Mouse (Mus musculus) midbrain, embryonic 10.5 days (tissue): ENCODE measurements around the gene Podn. TPM values are rescaled to one million over a fixed set of nuclear protein-coding genes. Genes with fewer than 3 reads are reported as not detected.
"Not testable (repeated sequence)": the region's sequence is repeated elsewhere in the genome, so short reads cannot be mapped to it uniquely, and the experiment has no call there.

Experiments used
- DNase-seq: peaks from one replicate; pipeline ENCODE4 v3.0.0-alpha.2; 2017; ENCODE audit warnings: low spot score
- H3K27ac ChIP-seq: fragments of 300-500 bp; sonication (generic); replicated peaks from 2 replicates; pipeline ENCODE4 v1.5.1; 2016; ENCODE audit warnings: mild to moderate bottlenecking
- H3K27me3 ChIP-seq: fragments of 300-500 bp; sonication (generic); 2 replicates; pipeline ENCODE4 v1.6.1; 2016; ENCODE audit warnings: low read depth, mild to moderate bottlenecking; ENCODE audit not compliant: poor library complexity, severe bottlenecking
- H3K36me3 ChIP-seq: fragments of 300-500 bp; sonication (generic); 2 replicates; pipeline ENCODE4 v1.6.1; 2016; ENCODE audit warnings: mild to moderate bottlenecking, moderate library complexity
- H3K4me1 ChIP-seq: fragments of 300-500 bp; sonication (generic); 2 replicates; pipeline ENCODE4 v1.6.1; 2016
- H3K4me3 ChIP-seq: fragments of 300-500 bp; sonication (generic); 2 replicates; pipeline ENCODE4 v1.5.1; 2016; ENCODE audit warnings: mild to moderate bottlenecking, moderate library complexity
- H3K9me3 ChIP-seq: fragments of 300-500 bp; sonication (generic); replicated peaks from 2 replicates; pipeline ENCODE4 v1.6.1; 2016; ENCODE audit warnings: mild to moderate bottlenecking
- WGBS: fragments of 180-500 bp; shearing (Covaris S2); methylation state at CpG from one replicate; pipeline ENCODE4 v1.1.7; 2016; 5-methylcytosine and 5-hydroxymethylcytosine counted together
- polyA plus RNA-seq: library from polyadenylated mRNA; unstranded; fragments of >200 nt; fragmentation: Nextera tagmentation; extraction: Ambion mirVana; gene quantifications from 2 replicates; pipeline ENCODE4 v1.2.1, GENCODE M21; 2016

The Podn gene
- 0.10 and 0.12 TPM in 2 replicates for polyA plus RNA-seq

DNA sequence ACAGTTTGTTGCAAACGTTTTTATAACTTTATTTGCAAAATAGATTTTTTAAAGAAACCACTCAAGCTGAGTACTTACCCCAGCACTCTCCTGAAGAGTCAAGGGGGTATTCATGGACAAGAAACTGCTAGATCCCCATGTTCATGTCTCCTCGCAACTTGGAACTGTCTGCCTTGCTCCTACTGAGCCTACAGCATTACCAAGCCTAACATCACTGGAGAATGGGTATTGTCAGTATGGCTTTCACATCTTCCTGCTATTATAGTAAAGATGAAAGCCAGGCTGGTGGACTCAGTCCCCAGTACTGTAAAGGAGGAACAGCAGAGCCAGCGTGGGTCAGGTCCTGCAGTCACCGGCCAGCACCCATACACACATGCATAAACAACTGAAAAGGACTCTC, at the start of gene Podn:
Podn (minus strand) TSS at position 101 of the 400 bp plus-strand sequence.
- H3K27ac ChIP-seq = no peak within 1 kb of the TSS
- H3K4me3 ChIP-seq = no peak within 1 kb of the TSS
- no peaks in the 10 kb centered on the region for H3K4me1 ChIP-seq
- H3K36me3 ChIP-seq = 0 out of 2 replicates have a peak, but pooled peaks cover 4% of the 10 kb centered on the region
- WGBS = 84% methylated on average over 4 of the region's 4 CpGs
- DNase-seq = no peak
- no peaks in the 10 kb centered on the region for H3K9me3 ChIP-seq
- no peaks in the 10 kb centered on the region for H3K27me3 ChIP-seq

DNA sequence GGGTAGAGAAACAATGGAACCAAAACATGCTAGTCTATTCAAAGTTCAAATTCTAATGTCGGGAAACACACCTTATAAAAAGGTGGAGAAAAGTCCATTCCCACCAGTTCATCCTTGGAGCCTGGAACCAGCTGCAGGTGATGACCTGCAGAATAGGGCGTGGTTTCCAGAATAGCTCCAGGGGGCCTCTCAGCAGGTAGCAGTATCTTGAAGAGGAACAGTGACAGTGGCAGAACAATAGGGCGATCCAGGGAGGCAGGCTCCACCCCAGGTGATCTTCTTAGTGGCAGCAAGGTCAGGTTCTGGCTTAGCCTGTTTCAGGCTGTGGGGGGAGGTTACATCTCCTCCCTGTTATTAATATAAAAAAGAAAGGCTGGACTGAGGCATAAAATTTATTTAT, 49.3 kb upstream of the Podn start:
- H3K36me3 ChIP-seq, H3K4me1 ChIP-seq, H3K4me3 ChIP-seq, H3K27ac ChIP-seq, H3K9me3 ChIP-seq, DNase-seq, H3K27me3 ChIP-seq: not testable (repeated sequence)
- 24% methylated on average over 3 of the region's 3 CpGs for WGBS

DNA sequence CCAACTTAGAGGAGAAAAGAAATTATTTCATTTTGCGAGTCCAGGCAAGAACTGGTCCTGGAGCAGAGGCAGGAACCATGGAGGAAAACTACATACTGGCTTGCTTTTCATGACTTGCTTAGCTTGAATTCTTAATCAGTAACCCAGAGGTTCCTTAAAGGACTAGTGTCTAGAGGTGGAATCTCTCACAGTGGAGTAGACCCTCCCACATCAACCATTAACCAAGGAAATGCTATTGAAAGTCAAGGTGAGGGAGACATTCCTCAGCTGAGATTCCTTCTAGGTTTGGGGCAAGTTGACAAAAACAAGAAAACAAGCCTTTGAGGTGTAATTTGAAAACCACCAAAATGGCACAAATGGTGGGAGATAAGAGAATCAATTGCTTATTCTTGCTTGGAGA, 48.6 kb upstream of the Podn start, which contains the start of gene Scp2:
Scp2 (minus strand) TSS at position 119 of the 400 bp plus-strand sequence.
- H3K9me3 ChIP-seq = peaks cover 7% of the 10 kb centered on the region; the same call in 1 of the 2 replicates
- 88% methylated on average over 1 of the region's 1 CpGs for WGBS
- no peaks in the 10 kb centered on the region for H3K36me3 ChIP-seq
- no peak within 1 kb of the TSS for H3K4me3 ChIP-seq
- H3K4me1 ChIP-seq = no peaks in the 10 kb centered on the region
- no peak for DNase-seq
- no peak within 1 kb of the TSS for H3K27ac ChIP-seq
- no peaks in the 10 kb centered on the region for H3K27me3 ChIP-seq

DNA sequence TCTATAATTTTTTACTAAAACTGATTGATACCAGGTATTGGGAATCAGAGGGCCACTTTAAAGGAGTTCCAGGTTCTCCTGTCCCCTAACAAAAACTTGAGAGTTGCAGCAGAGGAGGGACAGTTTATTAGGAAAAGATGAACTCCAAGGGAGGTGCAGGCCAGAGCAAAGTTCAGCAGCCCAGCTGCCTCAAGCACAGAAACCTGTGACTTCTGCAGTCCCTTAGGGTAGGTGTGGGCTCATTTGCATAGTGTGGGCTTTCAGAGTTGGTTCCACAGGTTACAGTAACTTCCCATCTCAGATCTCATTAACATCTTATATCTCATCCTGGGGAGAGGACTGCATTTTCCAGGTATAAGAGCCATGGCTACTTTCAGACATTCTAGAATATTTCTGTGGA, 47.5 kb upstream of the Podn start:
- Histone ChIP-seq H3K27me3 (no peaks in the 10 kb centered on the region), H3K4me1 (no peaks in the 10 kb centered on the region), H3K27ac (no peak overlapping the region), H3K4me3 (no peak overlapping the region), H3K36me3 (no peaks in the 10 kb centered on the region), H3K9me3 (peaks cover 7% of the 10 kb centered on the region; the same call in 1 of the 2 replicates)
- DNase-seq = no peak

DNA sequence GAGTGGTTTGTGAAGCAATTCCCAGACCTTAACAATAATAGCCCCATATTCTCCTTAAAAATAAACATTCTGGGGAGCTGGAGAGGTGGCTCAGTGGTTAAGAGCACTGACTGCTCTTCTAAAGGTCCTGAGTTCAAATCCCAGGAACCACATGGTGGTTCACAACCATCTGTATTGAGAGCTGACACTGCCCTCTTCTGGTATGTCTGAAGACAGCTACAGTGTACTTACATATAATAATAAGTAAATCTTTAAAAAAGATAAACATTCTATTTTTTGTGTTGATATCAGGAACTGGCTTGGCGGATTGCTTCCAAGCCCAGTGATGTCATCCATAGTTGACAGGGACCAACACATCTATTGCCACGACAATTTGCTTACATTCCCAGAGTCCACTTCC, 46.9 kb upstream of the Podn start:
- 91% methylated on average over 2 of the region's 2 CpGs for WGBS
- H3K36me3 ChIP-seq, H3K27me3 ChIP-seq, DNase-seq, H3K27ac ChIP-seq, H3K4me1 ChIP-seq, H3K4me3 ChIP-seq, H3K9me3 ChIP-seq: not testable (repeated sequence)

DNA sequence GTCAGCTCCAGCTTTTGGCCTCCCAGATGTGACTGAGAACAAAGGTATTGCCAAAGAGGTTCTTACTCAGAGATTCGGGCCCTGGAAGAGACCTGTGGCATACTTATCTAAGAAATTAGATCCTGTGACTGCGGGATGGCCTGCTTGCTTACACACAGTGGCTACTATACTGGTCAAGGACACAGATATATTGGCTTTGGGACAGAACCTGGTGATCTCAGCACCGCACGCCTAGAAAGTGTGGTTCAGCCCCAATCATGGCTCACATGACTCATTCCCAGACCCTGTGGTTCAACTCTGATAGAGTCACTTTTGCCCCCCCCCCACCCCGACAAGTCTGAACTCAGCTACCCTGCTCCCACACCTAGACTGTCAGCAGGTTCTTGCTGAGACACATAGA, 40.7 kb upstream of the Podn start:
- WGBS = 89% methylated on average over 5 of the region's 5 CpGs

DNA sequence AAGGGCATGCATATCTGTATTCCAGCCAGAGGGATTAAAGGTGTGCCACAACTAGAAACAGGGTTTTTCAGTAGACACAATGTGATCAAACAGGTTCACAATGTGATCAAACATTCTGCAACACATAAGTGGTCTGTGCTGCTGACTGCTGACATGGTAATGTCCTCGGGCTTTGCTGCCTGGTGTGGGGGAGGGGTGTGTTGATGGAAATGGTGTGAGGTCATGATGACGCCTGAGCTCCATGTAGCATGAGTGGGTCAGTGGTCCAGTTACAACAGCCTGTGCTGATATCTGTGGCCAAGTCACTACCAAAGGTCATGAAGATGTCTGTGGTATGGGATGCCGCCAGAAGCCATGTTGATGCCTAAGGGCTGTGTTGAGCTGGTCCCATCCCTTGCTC, 34.2 kb upstream of the Podn start:
- Histone ChIP-seq H3K36me3 (no peaks in the 10 kb centered on the region), H3K27ac (no peak overlapping the region), H3K4me1 (no peaks in the 10 kb centered on the region; the same call in 1 of the 2 replicates), H3K9me3 (no peaks in the 10 kb centered on the region), H3K27me3 (no peaks in the 10 kb centered on the region), H3K4me3 (no peak overlapping the region)
- no peak for DNase-seq
- WGBS = 92% methylated on average over 3 of the region's 3 CpGs

More for the DNA sequence above, 40.7 kb upstream of the Podn start:
- H3K27me3 ChIP-seq = no peaks in the 10 kb centered on the region
- H3K4me3 ChIP-seq = no peak overlapping the region
- DNase-seq = no peak
- H3K27ac ChIP-seq = no peak overlapping the region
- H3K36me3 ChIP-seq = no peaks in the 10 kb centered on the region
- H3K4me1 ChIP-seq = no peaks in the 10 kb centered on the region
- no peaks in the 10 kb centered on the region; the same call in 1 of the 2 replicates for H3K9me3 ChIP-seq

DNA sequence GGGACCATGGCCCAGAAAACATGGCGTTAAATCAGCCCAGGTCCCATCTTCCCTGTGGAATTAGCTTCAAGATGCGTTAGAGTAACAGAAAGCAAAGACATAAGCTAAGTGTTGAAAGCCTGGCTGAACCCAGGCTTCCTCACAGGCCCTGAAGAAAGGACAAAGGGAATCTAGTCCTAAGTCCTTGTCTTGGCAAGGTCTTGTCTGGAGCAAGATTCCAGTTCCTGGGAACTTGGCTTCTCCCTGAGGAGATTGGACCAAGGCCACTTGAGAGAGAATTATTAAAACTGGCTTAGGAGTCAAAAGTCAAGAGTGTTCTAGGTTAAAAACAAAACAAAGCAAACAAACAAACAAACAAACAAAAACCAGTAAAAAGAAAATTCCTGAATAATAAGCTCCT, 32.1 kb upstream of the Podn start:
- WGBS = 91% methylated on average over 2 of the region's 2 CpGs

DNA sequence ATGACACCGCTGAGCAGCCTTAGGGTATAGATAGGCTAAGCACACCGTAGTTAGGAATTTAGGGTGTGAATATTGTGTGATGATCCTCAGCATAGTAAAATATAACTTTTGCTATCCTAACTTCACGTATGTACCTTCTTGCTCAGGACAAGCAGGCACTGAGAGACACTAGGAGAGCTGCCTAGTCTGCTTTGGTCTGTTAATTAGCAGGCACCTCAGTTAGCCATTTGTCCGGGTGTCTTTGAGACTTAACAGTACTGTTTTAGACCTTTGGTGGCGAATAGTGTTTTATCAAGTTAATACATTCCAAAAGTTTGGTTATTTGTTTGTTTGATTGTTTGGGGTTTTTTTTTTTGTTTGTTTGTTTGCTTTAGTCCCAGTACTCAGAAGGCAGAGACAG, 31.3 kb upstream of the Podn start:
- no peak for DNase-seq
- 91% methylated on average over 5 of the region's 5 CpGs for WGBS
- no peak overlapping the region for H3K27ac ChIP-seq
- no peaks in the 10 kb centered on the region; the same call in 1 of the 2 replicates for H3K4me1 ChIP-seq
- no peak overlapping the region for H3K4me3 ChIP-seq
- H3K9me3 ChIP-seq = no peaks in the 10 kb centered on the region
- H3K27me3 ChIP-seq = no peaks in the 10 kb centered on the region
- no peaks in the 10 kb centered on the region for H3K36me3 ChIP-seq

More for the DNA sequence above, 32.1 kb upstream of the Podn start:
- Histone ChIP-seq H3K4me3 (no peak overlapping the region), H3K27me3 (no peaks in the 10 kb centered on the region), H3K4me1 (no peaks in the 10 kb centered on the region; the same call in 1 of the 2 replicates), H3K27ac (no peak overlapping the region), H3K36me3 (no peaks in the 10 kb centered on the region), H3K9me3 (no peaks in the 10 kb centered on the region)
- DNase-seq = no peak

DNA sequence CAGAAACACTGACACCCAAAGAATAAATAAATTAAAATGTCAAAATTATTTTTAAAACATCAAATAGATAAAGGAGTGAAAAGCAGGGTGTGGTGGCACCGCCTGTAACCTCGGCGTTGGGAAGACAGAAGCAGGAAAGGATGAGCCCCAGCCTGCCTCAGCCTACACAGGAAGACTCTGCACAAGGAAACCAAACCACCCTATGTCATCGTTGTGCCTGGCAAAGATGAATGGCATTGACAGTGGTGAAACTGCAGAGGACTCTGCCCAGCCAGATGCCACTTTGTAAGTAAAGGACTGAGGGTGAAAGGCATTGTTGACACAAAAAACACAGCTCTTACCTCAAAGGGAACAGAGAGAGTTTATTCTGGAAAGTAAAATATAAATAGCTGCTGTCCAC, 30.0 kb upstream of the Podn start:
- Histone ChIP-seq H3K27me3 (no peaks in the 10 kb centered on the region), H3K9me3 (no peaks in the 10 kb centered on the region), H3K27ac (no peak overlapping the region), H3K4me1 (no peaks in the 10 kb centered on the region; the same call in 1 of the 2 replicates), H3K36me3 (no peaks in the 10 kb centered on the region), H3K4me3 (no peak overlapping the region)
- WGBS = 95% methylated on average over 4 of the region's 4 CpGs
- no peak for DNase-seq

DNA sequence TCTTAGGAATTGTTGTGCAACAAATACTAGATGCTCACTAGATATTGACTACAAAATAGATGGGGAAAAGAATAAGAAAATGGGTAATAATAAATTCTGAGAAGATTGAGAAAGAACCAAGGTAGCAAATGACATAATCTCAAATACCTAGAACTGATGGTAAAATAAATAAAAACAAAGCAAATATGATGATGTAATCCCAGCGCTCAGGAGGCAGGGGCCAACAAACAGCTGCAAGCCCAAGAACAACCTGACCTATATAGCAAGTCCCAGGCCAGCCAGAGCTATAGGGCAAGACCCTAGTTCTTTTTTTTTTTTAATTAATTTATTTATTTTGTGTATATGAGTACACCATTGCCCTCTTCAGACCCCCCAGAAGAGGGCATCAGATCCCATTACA, 27.9 kb upstream of the Podn start:
- no peak overlapping the region for H3K27ac ChIP-seq
- no peak overlapping the region for H3K4me3 ChIP-seq
- DNase-seq = no peak
- 93% methylated on average over 1 of the region's 1 CpGs for WGBS
- no peaks in the 10 kb centered on the region; the same call in 1 of the 2 replicates for H3K4me1 ChIP-seq
- H3K36me3 ChIP-seq = no peaks in the 10 kb centered on the region
- H3K9me3 ChIP-seq = no peaks in the 10 kb centered on the region
- no peaks in the 10 kb centered on the region for H3K27me3 ChIP-seq

DNA sequence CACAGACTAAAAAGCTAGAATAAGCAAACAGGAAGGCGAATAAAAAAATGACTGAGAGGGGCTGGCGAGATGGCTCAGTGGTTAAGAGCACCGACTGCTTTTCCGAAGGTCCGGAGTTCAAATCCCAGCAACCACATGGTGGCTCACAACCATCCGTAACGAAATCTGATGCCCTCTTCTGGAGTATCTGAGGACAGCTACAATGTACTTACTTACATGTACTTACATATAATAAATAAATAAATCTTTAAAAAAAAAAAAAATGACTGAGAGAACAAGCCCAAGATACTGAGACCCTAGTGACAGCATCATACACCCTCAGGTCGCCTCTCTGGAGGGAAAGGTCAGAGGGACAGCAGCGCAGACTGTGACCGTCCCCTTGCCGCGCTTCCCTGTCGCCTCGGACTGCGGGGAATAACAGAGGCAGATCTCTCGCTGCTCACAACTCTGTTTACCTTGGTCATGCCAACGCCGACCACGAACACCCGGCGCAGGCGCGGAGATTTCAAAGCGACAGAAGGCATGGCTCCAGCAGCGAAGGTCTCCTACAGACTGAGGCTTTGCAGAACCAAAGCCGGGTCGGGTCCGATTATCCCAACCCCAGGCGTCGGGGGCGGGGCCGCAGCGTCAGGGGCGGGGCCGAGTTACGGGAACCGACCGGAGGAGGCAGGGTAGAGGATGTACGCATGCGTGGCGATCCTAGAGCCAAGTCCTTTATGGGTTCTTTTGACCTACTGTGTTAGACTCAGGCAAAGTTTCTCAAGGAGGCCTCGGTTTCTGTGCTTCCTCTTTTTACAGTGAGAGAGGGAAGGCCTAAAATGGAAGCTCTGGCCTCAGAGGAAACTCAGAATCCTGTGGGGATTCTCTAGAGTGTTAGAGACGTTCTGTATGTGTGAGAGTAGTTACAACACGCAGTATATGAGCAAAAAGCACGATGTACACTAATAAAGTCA, 22.0 kb upstream of the Podn start:
- no peaks in the 10 kb centered on the region for H3K9me3 ChIP-seq
- DNase-seq = peak; percentile 92
- H3K4me3 ChIP-seq = peak overlapping the region; percentile 73
- H3K36me3 ChIP-seq = no peaks in the 10 kb centered on the region
- no peaks in the 10 kb centered on the region for H3K4me1 ChIP-seq
- H3K27me3 ChIP-seq = no peaks in the 10 kb centered on the region
- peak overlapping the region; percentile 86 for H3K27ac ChIP-seq
- WGBS = 13% methylated on average over 45 of the region's 45 CpGs

DNA sequence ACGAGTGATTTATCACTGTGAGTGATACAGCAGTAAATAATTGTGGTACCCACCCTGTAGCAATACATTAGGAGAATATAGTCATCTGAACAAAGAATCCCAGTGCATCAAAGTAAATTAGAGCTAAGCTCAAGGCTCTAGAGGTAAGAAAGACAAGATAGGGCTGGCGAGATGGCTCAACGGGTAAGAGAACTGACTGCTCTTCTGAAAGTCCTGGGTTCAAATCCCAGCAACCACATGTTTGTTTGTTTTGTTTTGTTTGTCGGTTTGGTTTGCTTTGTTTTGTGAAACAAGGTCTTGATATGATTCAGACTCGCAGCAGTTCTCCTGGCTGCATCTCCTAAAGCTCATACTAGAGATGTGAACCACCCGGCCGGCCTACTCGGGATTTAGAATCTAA, 21.2 kb upstream of the Podn start:
- Histone ChIP-seq H3K4me3 (peak overlapping the region; percentile 73; the same call in 1 of the 2 replicates), H3K27ac (no peak overlapping the region)

More for the DNA sequence above, 21.2 kb upstream of the Podn start:
- 92% methylated on average over 8 of the region's 8 CpGs for WGBS
- Histone ChIP-seq H3K27me3 (no peaks in the 10 kb centered on the region), H3K36me3 (no peaks in the 10 kb centered on the region), H3K9me3 (no peaks in the 10 kb centered on the region), H3K4me1 (no peaks in the 10 kb centered on the region)
- no peak for DNase-seq
